Mouse (Mus musculus) neural tube, embryonic 14.5 days (tissue): ENCODE data around the gene Epb42. TPM values are rescaled to one million over a fixed set of nuclear protein-coding genes. Genes with fewer than 3 reads are reported as not detected.
"Not testable (repeated sequence)": the region's sequence is repeated elsewhere in the genome, so short reads cannot be mapped to it uniquely, and the experiment has no call there.

Experiments used
- ATAC-seq: fragments of 200-750 bp; cut with Nextera tagmentation; 2 replicates; pipeline ENCODE4 v1.8.0; 2017; ENCODE audit warnings: low read depth, mild to moderate bottlenecking, moderate TSS enrichment, moderate library complexity
- H3K27ac ChIP-seq: fragments of 300-500 bp; sonication (generic); 2 replicates; pipeline ENCODE4 v1.5.1; 2014; ENCODE audit warnings: low read depth, mild to moderate bottlenecking, control low read depth, low read length, moderate library complexity, mixed read lengths
- H3K27me3 ChIP-seq: fragments of 300-500 bp; sonication (generic); 2 replicates; pipeline ENCODE4 v1.6.1; 2014; ENCODE audit warnings: low read length; ENCODE audit not compliant: control insufficient read depth, insufficient read depth
- H3K36me3 ChIP-seq: fragments of 300-500 bp; sonication (generic); 2 replicates; pipeline ENCODE4 v1.6.1; 2014; ENCODE audit warnings: low read length, mixed read lengths; ENCODE audit not compliant: control insufficient read depth, insufficient read depth
- H3K4me1 ChIP-seq: fragments of 300-500 bp; sonication (generic); 2 replicates; pipeline ENCODE4 v1.6.1; 2014; ENCODE audit warnings: low read length; ENCODE audit not compliant: control insufficient read depth, insufficient read depth
- H3K4me2 ChIP-seq: fragments of 300-500 bp; sonication (generic); 2 replicates; pipeline ENCODE4 v1.6.1; 2014; ENCODE audit warnings: mild to moderate bottlenecking, low read depth, low read length, control low read depth
- H3K4me3 ChIP-seq: fragments of 300-500 bp; sonication (generic); 2 replicates; pipeline ENCODE4 v1.5.1; 2014; ENCODE audit warnings: low read depth, low read length, control low read depth, mixed read lengths
- H3K9ac ChIP-seq: fragments of 300-500 bp; sonication (generic); replicated peaks from 2 replicates; pipeline ENCODE4 v1.6.1; 2014; ENCODE audit warnings: low read depth, mild to moderate bottlenecking, control low read depth, low read length, mixed read lengths
- H3K9me3 ChIP-seq: fragments of 300-500 bp; sonication (generic); 2 replicates; pipeline ENCODE4 v1.6.1; 2016; ENCODE audit warnings: low read length; ENCODE audit not compliant: control insufficient read depth
- WGBS: fragments of 180-500 bp; shearing (Covaris S2); extraction: QIAGEN DNeasy Blood & Tissue Kit; methylation state at CpG from one replicate; pipeline ENCODE4 v1.1.7; 2014; 5-methylcytosine and 5-hydroxymethylcytosine counted together
- polyA plus RNA-seq: library from polyadenylated mRNA; unstranded; fragments of >200 nt; fragmentation: Nextera tagmentation; extraction: Ambion mirVana; gene quantifications from 2 replicates; pipeline ENCODE4 v1.2.1, GENCODE M21; 2014

The Epb42 gene
- polyA plus RNA-seq, 1 experiment from 2014 or later: 0.27 TPM

DNA sequence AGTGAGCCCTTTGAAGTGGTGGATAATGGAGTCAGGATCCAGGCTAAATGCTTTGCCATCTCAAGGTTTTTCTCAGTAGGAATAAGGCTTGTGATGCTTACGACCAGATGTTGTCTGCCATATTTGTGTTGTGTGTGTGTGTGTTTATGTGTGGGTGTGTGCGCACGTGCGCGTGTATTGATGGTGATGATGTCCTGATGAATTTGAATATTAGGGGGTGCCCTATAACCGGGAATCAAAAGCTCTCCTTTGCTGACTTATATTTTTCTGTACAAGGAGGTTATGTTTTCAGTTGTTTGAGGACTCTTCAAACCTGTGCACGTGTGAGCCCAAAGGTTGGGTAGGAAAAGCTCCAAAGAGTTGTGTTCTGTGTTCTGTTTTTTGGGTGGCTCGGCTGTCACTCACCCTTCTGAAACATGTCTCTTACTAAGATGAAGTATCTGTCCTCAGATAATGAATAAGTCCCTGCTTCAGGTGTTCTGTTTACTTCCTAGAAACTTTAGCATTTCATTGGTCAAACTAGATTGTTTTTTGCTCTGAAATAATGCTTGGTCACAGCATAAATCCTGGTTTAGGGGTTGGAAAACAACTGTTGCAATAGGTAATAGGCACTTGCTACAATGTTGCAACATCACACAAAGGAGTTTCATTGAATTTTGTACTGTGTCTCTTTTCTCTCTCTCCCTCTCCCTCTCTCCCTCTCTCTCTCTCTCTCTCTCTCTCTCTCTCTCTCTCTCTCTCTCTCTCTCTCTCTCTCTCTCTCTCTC lies 58.8 kb downstream of the Epb42 start:
- 78% methylated on average over 8 of the region's 8 CpGs for WGBS

DNA sequence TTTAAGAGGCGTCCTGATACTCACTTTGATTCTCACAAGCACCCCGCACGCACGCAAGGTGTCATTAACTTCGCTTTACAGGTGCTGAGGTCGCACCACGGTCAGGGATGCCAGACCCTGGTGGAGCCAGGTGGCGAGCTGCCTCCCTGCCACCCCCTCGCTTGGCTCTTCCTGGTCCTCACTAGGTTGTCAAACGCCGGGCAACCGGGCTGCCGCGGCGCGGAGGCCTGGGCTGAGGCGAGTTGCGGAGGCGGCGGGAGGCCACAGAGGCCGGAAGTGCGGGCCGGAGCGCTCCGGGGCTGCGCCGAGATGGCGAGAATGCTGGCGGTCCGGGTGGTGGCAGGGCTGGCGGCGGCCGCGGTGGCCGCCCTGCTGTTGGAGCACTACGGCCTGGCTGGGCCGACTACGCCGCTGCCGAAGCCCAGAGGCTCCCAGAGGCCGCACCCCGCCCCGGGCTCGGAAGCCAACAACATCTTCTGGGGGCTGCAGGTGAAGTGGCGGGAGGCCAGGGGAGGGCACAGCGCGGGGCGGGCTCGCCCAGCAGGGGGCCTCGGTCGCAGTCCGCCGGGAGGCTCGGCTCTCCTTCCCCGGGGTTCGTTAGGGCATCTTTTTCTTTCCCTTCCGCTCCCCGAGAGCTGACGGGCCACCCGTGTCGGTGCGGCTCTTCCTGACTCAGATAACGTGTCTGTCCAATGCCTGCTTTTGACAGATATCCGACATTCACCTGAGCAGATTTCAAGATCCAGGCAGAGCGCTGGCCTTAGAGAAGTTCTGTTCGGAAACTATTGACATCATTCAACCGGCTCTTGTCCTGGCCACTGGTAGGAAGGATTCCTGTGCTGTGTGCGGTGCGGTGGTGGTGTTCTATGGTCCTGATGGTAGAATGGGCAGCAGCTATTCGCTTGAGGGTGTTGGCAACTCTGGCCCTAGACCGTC lies 59.6 kb downstream of the Epb42 start, which contains the start of gene Tmem62:
TSS of gene Tmem62 (plus strand) at position 28 of the 936 bp plus-strand sequence.
- peak within 1 kb of the TSS; percentile 82 for H3K4me2 ChIP-seq
- H3K36me3 ChIP-seq: no peaks in the 10 kb centered on the region
- peak within 1 kb of the TSS; percentile 89 for H3K27ac ChIP-seq
- no peaks in the 10 kb centered on the region for H3K9me3 ChIP-seq
- ATAC-seq: peak; percentile 85
- H3K27me3 ChIP-seq: no peaks in the 10 kb centered on the region
- H3K4me3 ChIP-seq: peak within 1 kb of the TSS; percentile 79
- H3K4me1 ChIP-seq: peaks cover 5% of the 10 kb centered on the region; the same call in 1 of the 2 replicates
- WGBS: 2% methylated on average over 59 of the region's 71 CpGs
- H3K9ac ChIP-seq: peak within 1 kb of the TSS; percentile 85

More for the DNA sequence above, 58.8 kb downstream of the Epb42 start:
- Histone ChIP-seq H3K4me3 (peak overlapping the region; percentile 79), H3K27ac (peak overlapping the region; percentile 89), H3K4me2 (peak overlapping the region; percentile 82), H3K9me3 (no peaks in the 10 kb centered on the region), H3K4me1 (peaks cover 5% of the 10 kb centered on the region; the same call in 1 of the 2 replicates), H3K27me3 (no peaks in the 10 kb centered on the region), H3K36me3 (no peaks in the 10 kb centered on the region), H3K9ac (peak overlapping the region; percentile 85)
- ATAC-seq: 0 out of 2 replicates have a peak, but pooled peaks have one; percentile 2

DNA sequence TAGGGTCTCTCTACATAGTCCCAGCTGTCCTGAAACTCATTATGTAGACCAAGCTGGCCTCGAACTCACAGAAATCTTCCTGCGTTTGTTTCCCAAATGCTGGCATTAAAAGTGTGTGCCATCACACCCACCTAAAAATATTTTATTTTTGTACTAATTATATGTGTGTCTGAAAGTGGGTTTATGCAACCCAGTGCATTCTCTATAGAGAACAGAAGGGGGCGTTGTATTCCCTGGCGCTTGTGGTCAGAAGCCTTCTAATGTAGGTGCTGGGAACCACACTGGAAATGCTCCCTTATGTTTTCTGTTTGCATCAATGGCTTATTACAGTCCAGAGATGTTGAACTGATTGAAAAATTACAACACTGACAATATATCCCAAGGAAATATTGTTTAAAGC lies 60.6 kb downstream of the Epb42 start:
- H3K4me1 ChIP-seq: peaks cover 5% of the 10 kb centered on the region; the same call in 1 of the 2 replicates
- WGBS: 53% methylated on average over 4 of the region's 4 CpGs
- no peaks in the 10 kb centered on the region for H3K27me3 ChIP-seq
- H3K27ac ChIP-seq: no peak overlapping the region
- H3K9me3 ChIP-seq: no peaks in the 10 kb centered on the region
- no peaks in the 10 kb centered on the region for H3K36me3 ChIP-seq
- H3K9ac ChIP-seq: no peak overlapping the region
- H3K4me2 ChIP-seq: peak overlapping the region; percentile 82; the same call in 1 of the 2 replicates
- ATAC-seq: no peak
- H3K4me3 ChIP-seq: peak overlapping the region; percentile 79; the same call in 1 of the 2 replicates

DNA sequence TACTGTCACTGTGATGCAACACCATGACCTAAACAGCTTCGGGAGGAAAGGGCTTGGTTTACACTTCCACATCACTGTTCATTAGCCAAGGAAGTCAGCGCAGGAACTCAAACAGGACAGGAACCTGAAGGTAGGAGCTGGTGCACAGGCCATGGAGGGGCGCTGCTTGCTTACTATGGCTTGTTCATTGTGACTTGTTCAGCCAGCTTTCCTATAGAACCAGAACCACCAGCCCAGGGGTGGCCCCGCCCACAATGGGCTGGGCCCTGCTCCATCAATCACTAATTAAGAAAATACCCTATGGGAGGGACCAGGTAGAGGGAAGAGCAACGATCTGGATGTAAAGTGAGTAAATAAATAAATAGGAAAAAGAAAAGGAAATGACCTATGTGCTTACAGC lies 63.9 kb downstream of the Epb42 start:
- Histone ChIP-seq H3K4me3 (no peak overlapping the region), H3K4me1 (peaks cover 17% of the 10 kb centered on the region), H3K27me3 (no peaks in the 10 kb centered on the region), H3K9ac (no peak overlapping the region), H3K36me3 (no peaks in the 10 kb centered on the region), H3K27ac (no peak overlapping the region), H3K9me3 (no peaks in the 10 kb centered on the region), H3K4me2 (no peak overlapping the region)
- no peak for ATAC-seq
- WGBS: 18% methylated on average over 5 of the region's 5 CpGs

DNA sequence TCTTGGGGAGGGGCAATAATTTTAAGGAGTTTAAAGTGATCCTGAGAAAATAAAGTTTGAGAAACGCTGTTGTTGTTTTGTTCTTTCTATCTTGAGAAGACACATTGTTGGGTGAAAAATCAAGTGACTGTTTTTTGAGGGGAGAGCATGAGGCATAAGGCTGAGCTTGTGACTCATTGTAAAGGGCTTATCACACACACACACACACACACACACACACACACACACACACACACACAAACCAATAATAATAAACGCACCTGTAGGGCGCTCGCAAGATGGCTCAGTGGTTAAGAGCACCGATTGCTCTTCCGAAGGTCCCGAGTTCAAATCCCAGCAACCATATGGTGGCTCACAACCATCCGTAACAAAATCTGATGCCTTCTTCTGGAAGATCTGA lies 64.6 kb downstream of the Epb42 start:
- not testable (repeated sequence) for H3K27me3 ChIP-seq, H3K9me3 ChIP-seq, H3K27ac ChIP-seq, H3K36me3 ChIP-seq, H3K4me3 ChIP-seq, H3K9ac ChIP-seq, H3K4me2 ChIP-seq, ATAC-seq
- peaks cover 12% of the 10 kb centered on the region for H3K4me1 ChIP-seq
- WGBS: 99% methylated on average over 8 of the region's 8 CpGs

DNA sequence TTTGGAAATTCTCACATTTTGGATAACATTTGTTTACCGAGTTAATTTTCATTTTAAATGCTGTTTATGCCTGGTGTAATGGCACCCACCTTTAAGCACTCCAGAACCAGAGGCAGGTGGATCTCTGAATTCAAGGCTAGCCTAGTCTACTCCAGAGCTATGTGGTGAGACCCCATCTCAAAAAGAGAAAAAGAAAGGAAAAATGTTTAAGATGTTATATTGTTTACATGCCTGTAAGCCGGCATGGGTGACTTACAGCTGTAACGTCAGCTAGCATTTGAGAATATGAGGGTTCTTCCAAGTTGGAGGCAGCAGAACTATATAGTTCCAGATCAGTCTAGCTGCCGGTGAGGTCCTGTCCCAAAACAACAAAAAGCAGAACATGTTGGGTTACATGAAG lies 65.1 kb downstream of the Epb42 start:
- Histone ChIP-seq H3K4me3 (no peak overlapping the region), H3K4me1 (peaks cover 12% of the 10 kb centered on the region), H3K27me3 (no peaks in the 10 kb centered on the region), H3K9ac (no peak overlapping the region), H3K4me2 (no peak overlapping the region), H3K9me3 (no peaks in the 10 kb centered on the region), H3K36me3 (no peaks in the 10 kb centered on the region), H3K27ac (no peak overlapping the region)
- no peak for ATAC-seq
- WGBS: 89% methylated on average over 4 of the region's 4 CpGs

DNA sequence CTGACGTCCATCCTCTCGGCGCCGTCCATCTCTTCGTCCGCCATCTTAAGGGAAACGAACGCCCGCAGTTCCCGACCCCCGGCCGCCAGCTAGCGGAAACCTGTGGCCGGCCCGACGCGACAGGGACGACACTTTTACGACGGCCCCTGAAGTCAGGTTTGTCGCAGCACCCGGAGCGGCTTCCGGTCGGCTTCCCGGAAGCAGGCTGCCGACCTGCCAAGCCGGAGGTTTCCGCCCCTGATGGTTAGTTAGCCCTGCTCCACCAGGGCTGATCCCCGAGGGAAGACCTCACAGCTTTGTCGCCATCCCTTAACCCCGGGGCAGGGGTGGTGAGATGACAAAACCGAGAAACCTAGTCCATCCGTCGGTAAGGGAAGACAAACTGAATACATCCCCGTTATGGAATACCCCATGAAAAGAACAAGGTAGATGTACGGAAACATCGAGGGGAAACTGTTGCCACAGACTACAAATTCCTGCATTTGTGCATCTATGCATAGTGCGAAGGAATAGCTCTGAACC lies 66.3 kb downstream of the Epb42 start, which contains the start of gene Ubr1:
TSS of gene Ubr1 (minus strand) at position 157 of the 522 bp plus-strand sequence.
- Histone ChIP-seq H3K4me2 (peak within 1 kb of the TSS; percentile 93), H3K27ac (peak within 1 kb of the TSS; percentile 80), H3K27me3 (no peaks in the 10 kb centered on the region), H3K9ac (peak within 1 kb of the TSS; percentile 85), H3K4me3 (peak within 1 kb of the TSS; percentile 71), H3K4me1 (peaks cover 12% of the 10 kb centered on the region), H3K9me3 (no peaks in the 10 kb centered on the region), H3K36me3 (no peaks in the 10 kb centered on the region)
- under 1% methylated on average over 39 of the region's 39 CpGs for WGBS
- peak; percentile 89 for ATAC-seq

DNA sequence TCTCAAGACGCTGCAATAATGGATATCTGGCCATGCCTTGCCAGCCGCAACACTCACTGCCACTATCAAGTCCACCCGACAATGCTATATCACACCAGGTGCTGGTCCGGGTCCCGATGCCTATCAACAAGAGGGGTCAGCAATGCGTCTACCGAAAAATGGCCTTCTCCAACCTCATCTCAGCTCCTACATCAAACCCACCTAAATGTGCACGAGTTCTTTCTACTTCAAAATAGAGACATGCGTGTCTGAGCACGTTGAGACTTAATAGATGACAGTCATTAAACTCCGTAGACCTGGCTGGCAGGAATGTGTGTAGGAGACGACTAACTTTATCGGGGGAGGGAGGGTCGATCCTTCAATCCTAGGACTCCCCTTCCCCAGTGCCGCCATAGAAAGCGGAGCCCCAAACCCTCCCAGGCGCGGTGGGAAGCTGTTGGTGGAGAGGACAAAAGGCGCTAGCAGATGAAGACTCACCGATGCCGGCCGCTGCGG lies 66.8 kb downstream of the Epb42 start:
- WGBS: under 1% methylated on average over 23 of the region's 23 CpGs
- ATAC-seq: peak; percentile 77
- H3K4me1 ChIP-seq: peaks cover 12% of the 10 kb centered on the region
- H3K27ac ChIP-seq: peak overlapping the region; percentile 80
- H3K36me3 ChIP-seq: no peaks in the 10 kb centered on the region
- H3K27me3 ChIP-seq: no peaks in the 10 kb centered on the region
- H3K9ac ChIP-seq: peak overlapping the region; percentile 85
- peak overlapping the region; percentile 71 for H3K4me3 ChIP-seq
- peak overlapping the region; percentile 93 for H3K4me2 ChIP-seq
- H3K9me3 ChIP-seq: no peaks in the 10 kb centered on the region
